Mouse (Mus musculus): ENCODE measurements around the gene Lrrc40.

DNA sequence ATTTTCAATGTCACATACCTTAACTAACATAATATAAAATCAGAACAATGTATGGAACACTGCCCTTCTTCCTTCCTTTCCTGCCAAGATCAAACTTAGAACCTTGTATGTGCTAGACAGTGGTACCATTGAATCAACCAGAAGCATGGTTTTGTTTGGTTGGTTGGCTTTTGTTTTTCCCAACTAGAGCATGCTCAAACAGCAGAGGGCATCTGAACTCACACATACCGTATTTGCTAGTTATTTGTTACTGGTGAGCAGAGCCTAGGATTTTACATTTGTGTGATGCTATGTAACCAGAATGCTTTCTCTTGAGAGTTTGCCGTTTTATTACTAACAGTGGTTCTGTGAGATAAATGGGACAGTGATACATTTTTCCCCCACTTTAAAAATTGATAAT, 13.0 kb downstream of the Lrrc40 start:
- TF ChIP-seq GATA1 (IDR thresholded peaks at IDR 0.05; ENCODE audit: low read length) (no peak), TAL1 (IDR thresholded peaks at IDR 0.05; ENCODE audit: low read length) (no peak)

All from erythroblast, embryonic 14.5 days (primary cell).